Mouse (Mus musculus): ENCODE data around the gene Htr6. TPM values are rescaled to one million over a fixed set of nuclear protein-coding genes. Genes with fewer than 3 reads are reported as not detected.
A peak's percentile ranks its signal among the peaks of the same experiment; 100 is the strongest.

Gene Htr6
- polyA plus RNA-seq, 1 experiment from 2014 or later: 0.83 TPM

GRCm38 (mm10) chr4:139085337-139085736 is 10.0 kb upstream of the Htr6 start:
- Histone ChIP-seq H3K4me2 (no peak overlapping the region), H3K9me3 (no peaks in the 10 kb centered on the region), H3K27me3 (peaks cover 6% of the 10 kb centered on the region; the same call in 1 of the 2 replicates), H3K36me3 (no peaks in the 10 kb centered on the region), H3K4me1 (replicated peaks) (peaks cover 29% of the 10 kb centered on the region), H3K27ac (replicated peaks) (no peak overlapping the region), H3K9ac (no peak overlapping the region), H3K4me3 (no peak overlapping the region)
- no peak for ATAC-seq (ENCODE audit: low FRiP score, low read depth)
- 72% methylated on average over 11 of the region's 11 CpGs for WGBS

GRCm38 (mm10) chr4:139082790-139083564 is 7.6 kb upstream of the Htr6 start:
- H3K9me3 ChIP-seq: no peaks in the 10 kb centered on the region
- 15% methylated on average over 12 of the region's 12 CpGs for WGBS
- H3K4me2 ChIP-seq: peak overlapping the region; percentile 48
- 0 out of 2 replicates have a peak overlapping the region, but pooled peaks have one; percentile 13 for H3K9ac ChIP-seq
- no peaks in the 10 kb centered on the region for H3K27me3 ChIP-seq
- no peak overlapping the region for H3K4me3 ChIP-seq
- H3K27ac ChIP-seq (replicated peaks): no peak overlapping the region; the same call in 1 of the 2 replicates
- no peaks in the 10 kb centered on the region for H3K36me3 ChIP-seq
- peaks cover 30% of the 10 kb centered on the region for H3K4me1 ChIP-seq (replicated peaks)
- peak; percentile 73; the same call in 1 of the 2 replicates for ATAC-seq (ENCODE audit: low FRiP score, low read depth)

GRCm38 (mm10) chr4:139081270-139081931 is 6.0 kb upstream of the Htr6 start:
- Histone ChIP-seq H3K4me2 (no peak overlapping the region), H3K9me3 (no peaks in the 10 kb centered on the region), H3K27me3 (peaks cover 5% of the 10 kb centered on the region), H3K27ac (replicated peaks) (0 out of 2 replicates have a peak overlapping the region, but pooled peaks have one; percentile 39), H3K9ac (no peak overlapping the region), H3K4me3 (no peak overlapping the region), H3K4me1 (replicated peaks) (peaks cover 30% of the 10 kb centered on the region), H3K36me3 (no peaks in the 10 kb centered on the region)
- ATAC-seq (ENCODE audit: low FRiP score, low read depth): no peak
- whole genome bisulfite sequencing: 49% methylated on average over 18 of the region's 18 CpGs

- Histone ChIP-seq H3K9me3 (no peaks in the 10 kb centered on the region), H3K4me1 (replicated peaks) (peaks cover 36% of the 10 kb centered on the region), H3K36me3 (no peaks in the 10 kb centered on the region), H3K9ac (no peak overlapping the region), H3K4me2 (no peak overlapping the region), H3K27ac (replicated peaks) (no peak overlapping the region), H3K4me3 (no peak overlapping the region), H3K27me3 (peaks cover 17% of the 10 kb centered on the region)
- ATAC-seq (ENCODE audit: low FRiP score, low read depth): no peak
- 93% methylated on average over 7 of the region's 7 CpGs for WGBS
Measured at GRCm38 (mm10) chr4:139080259-139080658, 4.9 kb upstream of the Htr6 start.

- Histone ChIP-seq H3K4me3 (no peak overlapping the region), H3K27me3 (peaks cover 25% of the 10 kb centered on the region), H3K4me2 (no peak overlapping the region), H3K9me3 (no peaks in the 10 kb centered on the region), H3K27ac (replicated peaks) (no peak overlapping the region), H3K9ac (no peak overlapping the region), H3K4me1 (replicated peaks) (peaks cover 44% of the 10 kb centered on the region), H3K36me3 (no peaks in the 10 kb centered on the region)
- WGBS: 62% methylated on average over 11 of the region's 11 CpGs
- no peak for ATAC-seq (ENCODE audit: low FRiP score, low read depth)
Measured at GRCm38 (mm10) chr4:139079439-139079838, 4.1 kb upstream of the Htr6 start.

- Histone ChIP-seq H3K4me2 (no peak overlapping the region), H3K27ac (replicated peaks) (no peak overlapping the region; the same call in 1 of the 2 replicates), H3K27me3 (peaks cover 32% of the 10 kb centered on the region), H3K36me3 (no peaks in the 10 kb centered on the region), H3K9ac (no peak overlapping the region), H3K4me1 (replicated peaks) (peaks cover 48% of the 10 kb centered on the region), H3K4me3 (no peak overlapping the region), H3K9me3 (no peaks in the 10 kb centered on the region)
- no peak for ATAC-seq (ENCODE audit: low FRiP score, low read depth)
- WGBS: 15% methylated on average over 4 of the region's 4 CpGs
Measured at GRCm38 (mm10) chr4:139078726-139079125, 3.4 kb upstream of the Htr6 start.

- no peak for ATAC-seq (ENCODE audit: low FRiP score, low read depth)
- Histone ChIP-seq H3K36me3 (no peaks in the 10 kb centered on the region), H3K4me1 (replicated peaks) (peaks cover 44% of the 10 kb centered on the region), H3K9ac (no peak overlapping the region), H3K4me3 (no peak overlapping the region), H3K27me3 (peaks cover 36% of the 10 kb centered on the region), H3K9me3 (no peaks in the 10 kb centered on the region), H3K27ac (replicated peaks) (no peak overlapping the region), H3K4me2 (no peak overlapping the region)
- 35% methylated on average over 2 of the region's 2 CpGs for WGBS
Measured at GRCm38 (mm10) chr4:139078313-139078712, 2.9 kb upstream of the Htr6 start.

GRCm38 (mm10) chr4:139075915-139076314 is 545 bp upstream of the Htr6 start:
- ATAC-seq (ENCODE audit: low FRiP score, low read depth): no peak; the same call in 1 of the 2 replicates
- peaks cover 21% of the 10 kb centered on the region for H3K4me1 ChIP-seq (replicated peaks)
- H3K9ac ChIP-seq: peak overlapping the region; percentile 59
- WGBS: 12% methylated on average over 5 of the region's 5 CpGs
- H3K36me3 ChIP-seq: no peaks in the 10 kb centered on the region
- H3K4me2 ChIP-seq: peak overlapping the region; percentile 95
- peak overlapping the region; percentile 64 for H3K4me3 ChIP-seq
- peaks cover 42% of the 10 kb centered on the region for H3K27me3 ChIP-seq
- H3K9me3 ChIP-seq: no peaks in the 10 kb centered on the region
- no peak overlapping the region for H3K27ac ChIP-seq (replicated peaks)

GRCm38 (mm10) chr4:139074060-139074459 is 1.3 kb downstream of the Htr6 start:
- WGBS: 19% methylated on average over 29 of the region's 29 CpGs
- Histone ChIP-seq H3K4me1 (replicated peaks) (peaks cover 21% of the 10 kb centered on the region), H3K4me3 (peak overlapping the region; percentile 64), H3K36me3 (no peaks in the 10 kb centered on the region), H3K4me2 (peak overlapping the region; percentile 95), H3K27ac (replicated peaks) (no peak overlapping the region), H3K9ac (no peak overlapping the region), H3K9me3 (no peaks in the 10 kb centered on the region), H3K27me3 (peaks cover 55% of the 10 kb centered on the region)
- no peak for ATAC-seq (ENCODE audit: low FRiP score, low read depth)

- H3K4me2 ChIP-seq: no peak overlapping the region
- H3K27me3 ChIP-seq: peaks cover 26% of the 10 kb centered on the region
- H3K9me3 ChIP-seq: no peaks in the 10 kb centered on the region
- H3K27ac ChIP-seq (replicated peaks): no peak overlapping the region
- H3K36me3 ChIP-seq: no peaks in the 10 kb centered on the region
- H3K9ac ChIP-seq: no peak overlapping the region
- H3K4me3 ChIP-seq: no peak overlapping the region
- no peak for ATAC-seq (ENCODE audit: low FRiP score, low read depth)
- 37% methylated on average over 4 of the region's 4 CpGs for WGBS
- no peaks in the 10 kb centered on the region for H3K4me1 ChIP-seq (replicated peaks)
Measured at GRCm38 (mm10) chr4:139068287-139068686, 7.1 kb downstream of the Htr6 start.

- no peaks in the 10 kb centered on the region for H3K9me3 ChIP-seq
- ATAC-seq (ENCODE audit: low FRiP score, low read depth): no peak
- H3K27ac ChIP-seq (replicated peaks): no peak overlapping the region
- no peak overlapping the region for H3K4me3 ChIP-seq
- no peaks in the 10 kb centered on the region for H3K4me1 ChIP-seq (replicated peaks)
- H3K36me3 ChIP-seq: no peaks in the 10 kb centered on the region
- no peak overlapping the region for H3K9ac ChIP-seq
- H3K4me2 ChIP-seq: no peak overlapping the region
- H3K27me3 ChIP-seq: peaks cover 16% of the 10 kb centered on the region
- WGBS: 91% methylated on average over 5 of the region's 5 CpGs
Measured at GRCm38 (mm10) chr4:139064831-139065230, 10.5 kb downstream of the Htr6 start.

- Histone ChIP-seq H3K9me3 (no peaks in the 10 kb centered on the region), H3K27me3 (peaks cover 5% of the 10 kb centered on the region; the same call in 1 of the 2 replicates), H3K36me3 (no peaks in the 10 kb centered on the region), H3K27ac (replicated peaks) (no peak overlapping the region), H3K4me3 (no peak overlapping the region), H3K4me2 (no peak overlapping the region), H3K4me1 (replicated peaks) (peaks cover 15% of the 10 kb centered on the region), H3K9ac (no peak overlapping the region)
- WGBS: 17% methylated on average over 7 of the region's 7 CpGs
- ATAC-seq (ENCODE audit: low FRiP score, low read depth): no peak
Measured at GRCm38 (mm10) chr4:139059569-139059968, 15.8 kb downstream of the Htr6 start.

Measured in hindbrain, embryonic 15.5 days (tissue).